Mouse (Mus musculus) stomach, postnatal 0 days (tissue): ENCODE data around the gene Tbcd. TPM values are rescaled to one million over a fixed set of nuclear protein-coding genes. Genes with fewer than 3 reads are reported as not detected.
A peak's percentile ranks its signal among the peaks of the same experiment; 100 is the strongest.

Experiments used
- ATAC-seq: fragments of 200-750 bp; cut with Nextera tagmentation; 2 replicates; pipeline ENCODE4 v1.8.0; 2017; ENCODE audit not compliant: low FRiP score, low TSS enrichment
- DNase-seq: peaks from one replicate; pipeline ENCODE4 v3.0.0-alpha.2; 2016; ENCODE audit warnings: low spot score
- H3K27ac ChIP-seq: fragments of 300-500 bp; sonication (generic); replicated peaks from 2 replicates; pipeline ENCODE4 v1.5.1; 2014; ENCODE audit warnings: mild to moderate bottlenecking, control low read depth
- H3K27me3 ChIP-seq: fragments of 300-500 bp; sonication (generic); 2 replicates; pipeline ENCODE4 v1.6.1; 2014; ENCODE audit warnings: low read length; ENCODE audit not compliant: control insufficient read depth, insufficient read depth
- H3K36me3 ChIP-seq: fragments of 300-500 bp; sonication (generic); 2 replicates; pipeline ENCODE4 v1.6.1; 2014; ENCODE audit warnings: low read length, mixed read lengths; ENCODE audit not compliant: control insufficient read depth, insufficient read depth
- H3K4me1 ChIP-seq: fragments of 300-500 bp; sonication (generic); replicated peaks from 2 replicates; pipeline ENCODE4 v1.6.1; 2014; ENCODE audit warnings: antibody characterized with exemption; ENCODE audit not compliant: control insufficient read depth, insufficient read depth
- H3K4me2 ChIP-seq: fragments of 300-500 bp; sonication (generic); replicated peaks from 2 replicates; pipeline ENCODE4 v1.6.1; 2014; ENCODE audit warnings: low read depth, mild to moderate bottlenecking, control low read depth, moderate library complexity
- H3K4me3 ChIP-seq: fragments of 300-500 bp; sonication (generic); 2 replicates; pipeline ENCODE4 v1.5.1; 2014; ENCODE audit warnings: low read depth, low read length, control low read depth
- H3K9ac ChIP-seq: fragments of 300-500 bp; sonication (generic); 2 replicates; pipeline ENCODE4 v1.6.1; 2014; ENCODE audit warnings: mild to moderate bottlenecking, low read length, control low read depth, mixed read lengths
- H3K9me3 ChIP-seq: fragments of 300-500 bp; sonication (generic); 2 replicates; pipeline ENCODE4 v1.6.1; 2016; ENCODE audit warnings: low read length; ENCODE audit not compliant: control insufficient read depth
- CTCF ChIP-seq: IDR thresholded peaks from 2 replicates; pipeline ENCODE4 v1.5.1; 2016; ENCODE audit warnings: antibody characterized with exemption, low read depth, mild to moderate bottlenecking, moderate library complexity
- EP300 ChIP-seq: optimal IDR thresholded peaks from 2 replicates; pipeline ENCODE3; 2016; ENCODE audit warnings: antibody characterized with exemption
- WGBS: fragments of 180-500 bp; shearing (Covaris S2); extraction: QIAGEN DNeasy Blood & Tissue Kit; methylation state at CpG from one replicate; pipeline ENCODE4 v1.1.7; 2014; 5-methylcytosine and 5-hydroxymethylcytosine counted together
- polyA plus RNA-seq: library from polyadenylated mRNA; unstranded; fragments of >200 nt; fragmentation: Nextera tagmentation; extraction: Ambion mirVana; gene quantifications from 2 replicates; pipeline ENCODE4 v1.2.1, GENCODE M21; 2015

Tbcd gene
- polyA plus RNA-seq, 1 experiment from 2014 or later, result 36.8 TPM

DNA sequence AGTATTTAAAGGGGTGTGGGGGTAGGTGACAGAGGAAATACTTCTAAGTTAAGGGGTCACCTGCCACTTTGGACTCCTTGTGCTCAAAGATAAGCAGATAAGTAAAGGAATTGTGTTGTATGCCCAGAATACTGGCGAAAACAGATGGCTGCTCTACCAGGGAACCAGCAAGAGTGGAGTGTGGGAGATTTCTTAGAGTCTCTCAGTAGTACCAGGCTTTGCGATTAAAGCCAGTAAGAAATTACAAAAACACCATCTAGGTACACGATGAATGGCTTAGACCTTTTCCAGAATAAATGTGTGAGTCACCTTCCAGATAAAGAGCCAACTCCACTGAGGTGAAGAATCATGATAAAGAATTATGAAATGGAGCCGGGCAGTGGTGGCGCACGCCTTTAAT is 193.6 kb downstream of the Tbcd start:
- 67% methylated on average over 6 of the region's 6 CpGs for whole genome bisulfite sequencing
- H3K9me3 ChIP-seq, result no peaks in the 10 kb centered on the region
- no peak overlapping the region for H3K4me3 ChIP-seq
- ATAC-seq (no peak), DNase-seq (no peak)
- no peaks in the 10 kb centered on the region for H3K36me3 ChIP-seq
- H3K27me3 ChIP-seq, result no peaks in the 10 kb centered on the region
- H3K9ac ChIP-seq, result no peak overlapping the region
- no peak for TF ChIP-seq CTCF
- TF ChIP-seq EP300, result no peak
- H3K27ac ChIP-seq, result no peak overlapping the region
- H3K4me2 ChIP-seq, result no peak overlapping the region
- H3K4me1 ChIP-seq, result no peaks in the 10 kb centered on the region

DNA sequence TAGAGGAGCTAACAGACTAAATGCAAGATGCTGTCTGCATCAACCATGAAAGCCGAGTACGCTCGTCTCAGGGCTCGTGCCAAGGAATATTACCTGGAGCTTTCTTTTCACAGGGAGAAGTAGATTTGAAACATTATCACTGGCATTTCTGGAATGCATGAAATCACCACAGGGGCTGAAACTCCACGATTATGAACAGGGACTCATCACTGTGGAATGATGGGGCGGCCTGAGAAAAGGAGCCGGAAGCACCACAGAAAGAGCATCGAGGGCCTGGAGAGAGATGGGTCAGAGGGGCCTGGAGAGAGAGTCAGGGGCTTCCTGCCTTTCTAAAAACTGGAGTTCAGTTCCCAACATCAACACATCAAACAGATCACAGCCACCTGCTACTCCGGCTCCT is 195.6 kb downstream of the Tbcd start:
- ATAC-seq (no peak), DNase-seq (no peak)
- no peaks in the 10 kb centered on the region for H3K36me3 ChIP-seq
- H3K27me3 ChIP-seq, result no peaks in the 10 kb centered on the region
- no peaks in the 10 kb centered on the region for H3K4me1 ChIP-seq
- no peaks in the 10 kb centered on the region for H3K9me3 ChIP-seq
- H3K27ac ChIP-seq, result no peak overlapping the region
- H3K9ac ChIP-seq, result no peak overlapping the region
- 67% methylated on average over 9 of the region's 9 CpGs for WGBS
- no peak overlapping the region for H3K4me2 ChIP-seq
- TF ChIP-seq EP300 (no peak), CTCF (no peak)
- no peak overlapping the region for H3K4me3 ChIP-seq

DNA sequence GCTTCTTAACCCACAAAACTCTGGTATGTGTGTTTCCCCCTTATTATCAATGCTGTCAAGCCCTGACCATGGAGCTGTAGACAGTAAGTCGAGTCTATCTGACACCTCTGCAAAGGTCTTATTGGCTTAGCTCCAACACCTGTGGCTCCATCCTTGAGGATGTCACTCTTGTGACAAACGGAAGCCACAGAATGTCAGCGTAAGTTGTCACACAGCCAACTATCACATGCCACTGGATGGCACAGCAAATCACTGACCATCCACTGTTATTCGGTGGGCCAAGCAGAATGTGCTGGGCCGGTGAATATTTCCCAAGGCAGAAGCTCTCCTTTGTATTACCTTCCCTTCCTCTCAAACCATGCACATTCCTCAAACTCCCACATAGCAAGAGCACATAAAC is 196.4 kb downstream of the Tbcd start:
- no peak overlapping the region for H3K4me3 ChIP-seq
- no peak for ATAC-seq
- H3K27ac ChIP-seq, result no peak overlapping the region
- WGBS, result 88% methylated on average over 5 of the region's 5 CpGs
- DNase-seq, result no peak
- no peak overlapping the region for H3K9ac ChIP-seq
- no peak overlapping the region for H3K4me2 ChIP-seq
- no peaks in the 10 kb centered on the region for H3K27me3 ChIP-seq
- TF ChIP-seq EP300 (no peak), CTCF (no peak)
- H3K36me3 ChIP-seq, result no peaks in the 10 kb centered on the region
- H3K4me1 ChIP-seq, result no peaks in the 10 kb centered on the region
- no peaks in the 10 kb centered on the region for H3K9me3 ChIP-seq

DNA sequence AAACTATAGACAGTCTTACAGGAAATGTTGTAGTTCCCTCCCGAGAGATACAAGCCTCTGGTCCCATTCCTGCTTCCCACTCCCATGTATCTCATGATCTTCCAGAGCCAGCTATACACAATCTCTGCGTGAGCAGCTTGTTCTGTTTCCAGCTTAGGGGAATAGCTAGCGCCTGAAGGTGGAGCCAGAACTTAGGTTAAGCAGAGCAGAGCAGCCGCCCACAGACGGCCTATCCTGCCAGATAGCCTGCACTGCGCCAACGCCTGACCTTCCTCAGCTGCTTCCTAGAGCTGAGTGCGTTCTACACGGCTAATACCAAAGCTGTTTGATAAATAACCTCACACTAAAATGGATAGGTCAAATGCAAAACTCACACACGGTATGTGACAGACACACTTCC is 198.2 kb downstream of the Tbcd start:
- H3K4me3 ChIP-seq, result no peak overlapping the region
- 36% methylated on average over 10 of the region's 10 CpGs for WGBS
- H3K4me2 ChIP-seq, result no peak overlapping the region
- peak; percentile 71; the same call in 1 of the 2 replicates for ATAC-seq
- no peaks in the 10 kb centered on the region for H3K4me1 ChIP-seq
- no peaks in the 10 kb centered on the region for H3K36me3 ChIP-seq
- H3K9me3 ChIP-seq, result no peaks in the 10 kb centered on the region
- no peak overlapping the region for H3K9ac ChIP-seq
- DNase-seq, result peak; percentile 52
- no peaks in the 10 kb centered on the region for H3K27me3 ChIP-seq
- TF ChIP-seq EP300, result no peak
- TF ChIP-seq CTCF, result peak; percentile 75
- no peak overlapping the region for H3K27ac ChIP-seq

DNA sequence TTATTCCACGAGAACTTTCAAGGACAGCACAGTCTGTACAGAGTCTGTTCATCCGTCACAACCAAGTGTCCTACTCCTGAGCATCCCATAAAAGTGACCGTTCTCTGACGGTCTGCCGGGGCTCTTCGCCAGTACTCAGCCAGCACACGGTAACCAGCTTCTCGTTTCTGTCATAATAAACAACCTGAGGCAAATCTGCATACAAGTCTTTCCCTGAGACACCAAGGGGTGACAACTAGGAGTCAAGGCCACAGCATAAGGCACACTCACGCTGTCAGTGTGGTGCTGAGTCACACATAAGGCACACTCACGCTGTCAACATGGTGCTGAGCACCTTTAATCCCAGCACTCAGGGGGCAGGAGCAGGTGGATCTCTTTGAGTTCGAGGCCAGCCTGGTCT is 198.9 kb downstream of the Tbcd start:
- Histone ChIP-seq H3K9ac (no peak overlapping the region), H3K4me1 (no peaks in the 10 kb centered on the region), H3K27me3 (no peaks in the 10 kb centered on the region), H3K9me3 (no peaks in the 10 kb centered on the region), H3K27ac (no peak overlapping the region), H3K36me3 (no peaks in the 10 kb centered on the region), H3K4me2 (no peak overlapping the region), H3K4me3 (no peak overlapping the region)
- 86% methylated on average over 11 of the region's 11 CpGs for WGBS
- ATAC-seq (no peak), DNase-seq (no peak)
- TF ChIP-seq EP300, result no peak

DNA sequence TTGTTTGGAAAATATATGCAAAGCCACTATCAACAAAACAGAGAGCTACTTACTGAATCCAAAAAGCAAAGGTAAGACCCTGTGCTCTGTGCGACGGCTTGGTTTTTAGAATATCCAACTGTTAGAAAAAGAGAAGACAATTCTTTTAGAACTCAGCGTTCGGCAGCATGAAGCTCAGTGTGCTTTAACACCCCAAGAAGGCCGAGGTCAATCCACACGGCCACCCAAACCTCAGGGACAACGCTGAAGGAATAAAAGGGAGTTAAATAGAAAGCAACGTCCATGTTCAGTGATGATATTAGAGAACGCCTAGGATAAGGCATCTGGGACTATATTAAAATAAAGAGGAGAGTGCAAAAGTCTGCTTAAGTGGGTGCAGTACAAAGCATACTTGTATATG is 199.8 kb downstream of the Tbcd start:
- WGBS, result 92% methylated on average over 9 of the region's 9 CpGs
- TF ChIP-seq CTCF (no peak), EP300 (no peak)
- no peaks in the 10 kb centered on the region for H3K36me3 ChIP-seq
- no peak overlapping the region for H3K4me3 ChIP-seq
- no peaks in the 10 kb centered on the region for H3K9me3 ChIP-seq
- no peaks in the 10 kb centered on the region for H3K4me1 ChIP-seq
- DNase-seq (no peak), ATAC-seq (no peak)
- H3K27me3 ChIP-seq, result no peaks in the 10 kb centered on the region
- no peak overlapping the region for H3K27ac ChIP-seq
- H3K9ac ChIP-seq, result no peak overlapping the region
- H3K4me2 ChIP-seq, result no peak overlapping the region

DNA sequence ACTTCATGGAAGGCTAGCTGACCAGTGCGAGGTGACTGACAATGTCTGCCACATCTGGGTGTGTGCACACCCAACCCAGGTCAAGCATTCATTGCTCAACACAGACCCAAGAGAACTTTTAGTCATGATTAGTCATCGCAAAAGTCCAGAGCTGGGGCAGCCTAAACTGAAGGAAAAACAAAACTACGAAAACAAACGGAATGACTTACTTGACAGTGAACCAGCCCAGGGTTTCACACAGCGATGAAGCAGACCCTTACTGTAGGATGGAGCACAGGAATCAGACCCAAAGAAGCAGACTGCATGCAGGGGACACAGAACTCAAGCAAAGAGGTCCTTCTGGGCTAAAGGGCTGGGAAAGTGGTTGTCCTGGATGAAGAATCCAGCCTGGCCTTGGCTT is 200.2 kb downstream of the Tbcd start:
- no peaks in the 10 kb centered on the region for H3K4me1 ChIP-seq
- 78% methylated on average over 5 of the region's 5 CpGs for WGBS

More for the DNA sequence above, 200.2 kb downstream of the Tbcd start:
- H3K9me3 ChIP-seq, result no peaks in the 10 kb centered on the region
- H3K9ac ChIP-seq, result no peak overlapping the region
- TF ChIP-seq CTCF (no peak), EP300 (no peak)
- ATAC-seq, result no peak
- H3K36me3 ChIP-seq, result no peaks in the 10 kb centered on the region
- no peak overlapping the region for H3K27ac ChIP-seq
- DNase-seq, result no peak
- no peaks in the 10 kb centered on the region for H3K27me3 ChIP-seq
- no peak overlapping the region for H3K4me3 ChIP-seq
- H3K4me2 ChIP-seq, result no peak overlapping the region
